Mouse (Mus musculus): ENCODE measurements around the gene Ubl7. TPM values are rescaled to one million over a fixed set of nuclear protein-coding genes. Genes with fewer than 3 reads are reported as not detected.

Gene Ubl7
- total RNA-seq, 1 experiment from 2014 or later: 89.0 TPM

DNA sequence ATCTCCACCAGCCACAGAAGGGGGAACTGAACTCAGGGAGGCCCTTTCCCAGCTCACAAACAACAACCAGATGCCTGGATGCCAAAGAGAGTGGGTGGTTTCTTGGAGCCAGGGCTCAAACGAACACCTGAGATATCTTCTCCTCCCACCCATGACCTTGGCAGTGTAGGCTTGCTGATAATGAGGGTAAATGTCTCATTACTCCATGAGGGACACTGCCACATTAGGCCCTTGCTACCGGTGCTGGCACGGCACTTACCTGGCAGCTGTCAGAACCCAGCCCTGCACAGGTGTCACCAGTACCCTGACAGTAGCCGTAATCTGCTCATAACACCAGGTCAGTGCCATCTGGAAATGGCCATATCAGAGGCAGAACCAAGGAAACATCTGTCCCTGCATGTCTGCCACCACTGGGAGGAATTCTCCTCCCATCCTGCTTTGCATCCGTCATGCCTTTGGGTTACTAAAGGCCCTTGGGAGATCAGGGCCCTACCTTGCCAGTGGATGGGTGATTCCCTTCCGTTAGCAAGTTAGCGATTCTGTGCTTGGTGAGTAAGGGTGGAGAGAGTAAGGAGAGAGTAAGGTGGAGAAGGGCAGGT, 37.7 kb downstream of the Ubl7 start:
- no peak for DNase-seq

DNA sequence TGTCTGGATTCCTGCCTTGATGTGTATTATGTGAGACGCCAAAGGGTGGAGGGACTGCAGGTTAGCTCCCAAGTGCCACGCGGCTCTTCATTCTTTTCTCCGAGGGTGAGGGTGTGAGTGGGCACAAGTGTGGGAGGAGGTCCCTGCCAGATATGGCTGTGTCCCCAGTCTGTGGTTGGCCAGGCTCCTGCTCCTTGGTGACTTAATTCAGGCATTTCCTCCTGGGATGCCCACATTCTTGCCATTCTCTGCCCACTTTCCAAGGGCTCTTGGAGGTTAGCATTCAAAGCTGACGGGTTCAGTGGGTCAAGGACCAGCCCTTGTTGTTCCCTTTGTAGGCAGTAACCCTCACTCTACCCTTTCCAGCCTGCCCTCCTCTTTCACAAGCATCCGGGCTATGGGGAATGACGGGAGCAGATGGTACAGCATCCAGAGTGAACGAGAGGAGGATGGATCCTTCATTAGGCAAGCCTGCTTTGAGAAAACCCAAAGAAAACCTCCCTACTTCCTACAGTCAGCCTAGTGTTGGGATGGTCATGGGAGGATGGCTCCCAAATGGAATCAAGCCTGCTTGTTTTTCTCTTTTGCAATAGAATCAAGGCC, 38.4 kb downstream of the Ubl7 start:
- no peak for DNase-seq

DNA sequence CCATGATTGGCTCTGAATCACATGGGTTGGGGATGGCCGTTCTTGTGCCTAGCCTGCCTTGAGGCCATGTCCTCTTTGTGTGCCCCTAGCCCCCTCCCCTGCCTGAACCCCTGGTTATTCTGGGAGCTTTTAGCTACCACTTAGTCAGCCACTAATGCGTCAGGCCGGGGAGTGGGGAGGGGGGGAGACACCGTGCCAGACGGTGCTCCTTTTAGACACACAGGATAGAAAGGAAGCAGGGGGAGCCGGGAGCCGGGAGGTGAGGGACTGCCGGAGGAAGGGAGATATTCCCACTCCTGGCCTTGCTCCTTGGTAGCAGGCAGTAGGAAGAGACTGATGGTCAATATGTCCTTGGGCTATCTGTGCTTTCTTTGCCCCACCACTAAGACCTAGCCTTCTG, 39.1 kb downstream of the Ubl7 start:
- DNase-seq: no peak

DNA sequence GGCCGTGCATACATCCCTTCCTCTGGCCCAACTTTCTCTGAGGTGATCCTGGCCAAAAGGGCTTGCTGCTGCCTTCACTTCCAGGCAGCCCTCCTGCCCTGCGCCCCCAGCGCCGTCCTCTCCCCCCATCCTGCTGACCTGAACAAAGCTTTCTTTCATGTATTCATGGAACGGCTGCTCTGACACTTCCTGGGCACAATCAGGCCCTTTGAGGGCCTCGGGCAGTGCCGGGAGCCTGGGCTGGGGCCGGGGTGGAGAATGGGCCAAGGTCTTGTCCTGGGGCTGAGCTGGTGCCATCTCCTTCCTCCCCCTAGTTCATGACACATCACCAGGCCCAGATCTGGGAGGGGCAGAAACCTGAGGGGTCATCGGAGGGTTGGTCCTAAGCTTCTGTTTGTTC, 39.7 kb downstream of the Ubl7 start:
- no peak for DNase-seq

DNA sequence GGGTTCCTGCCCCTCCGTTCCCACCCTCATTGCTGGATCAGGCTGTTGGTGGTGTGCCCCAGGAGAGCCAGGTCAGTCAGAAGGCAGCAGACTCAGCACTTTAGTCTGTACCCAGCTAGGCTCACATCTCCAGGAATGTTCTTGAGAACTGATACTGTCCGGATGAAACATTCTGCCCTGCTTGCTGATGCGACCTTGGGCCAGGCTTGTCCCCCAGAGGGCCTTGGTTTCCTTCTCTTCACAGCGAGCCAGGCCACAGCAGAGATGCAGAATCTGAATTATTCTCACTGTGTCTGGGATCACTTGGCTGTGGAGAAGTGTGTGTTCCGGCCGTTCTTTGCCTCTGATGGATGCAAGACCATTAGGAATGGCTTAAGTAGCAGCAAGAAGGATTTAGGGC, 41.2 kb downstream of the Ubl7 start:
- no peak for DNase-seq

DNA sequence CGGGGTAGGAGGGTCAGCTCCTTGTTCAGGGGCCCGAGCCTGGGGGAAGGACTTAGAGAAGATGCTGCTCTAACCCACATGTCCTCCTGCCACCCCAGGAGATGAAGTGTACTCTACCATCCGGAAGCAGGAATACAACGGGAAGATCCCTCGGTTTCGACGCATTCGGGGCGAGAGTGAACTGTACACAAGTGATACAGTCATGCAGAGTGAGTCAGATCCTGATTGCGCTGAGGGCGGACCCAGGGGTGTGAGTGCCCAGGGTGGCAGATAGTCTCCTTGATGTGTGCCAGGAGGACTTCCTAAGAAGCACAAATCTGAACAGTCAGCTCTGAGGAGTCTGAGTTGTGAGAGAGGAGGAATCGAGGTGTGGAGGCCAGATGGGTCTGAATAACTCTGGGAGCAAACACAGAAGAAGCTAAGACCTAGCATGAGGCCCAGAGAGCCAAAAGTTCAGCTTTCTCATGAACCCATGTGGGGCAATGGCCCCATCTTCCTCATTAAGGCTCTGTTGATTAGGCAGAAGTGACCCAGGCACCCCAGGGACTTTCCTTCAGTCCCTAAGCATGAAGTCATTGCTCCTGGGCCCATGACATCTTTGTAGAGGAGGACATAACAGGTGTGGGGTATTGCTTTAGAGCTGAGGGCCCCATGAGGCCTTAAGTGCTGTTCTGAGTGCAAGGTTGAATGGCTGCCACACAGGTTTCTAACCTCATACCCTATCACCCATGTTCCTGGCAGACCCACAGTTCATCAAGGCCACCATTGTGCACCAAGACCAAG, 44.4 kb downstream of the Ubl7 start:
- DNase-seq: peak; percentile 60

DNA sequence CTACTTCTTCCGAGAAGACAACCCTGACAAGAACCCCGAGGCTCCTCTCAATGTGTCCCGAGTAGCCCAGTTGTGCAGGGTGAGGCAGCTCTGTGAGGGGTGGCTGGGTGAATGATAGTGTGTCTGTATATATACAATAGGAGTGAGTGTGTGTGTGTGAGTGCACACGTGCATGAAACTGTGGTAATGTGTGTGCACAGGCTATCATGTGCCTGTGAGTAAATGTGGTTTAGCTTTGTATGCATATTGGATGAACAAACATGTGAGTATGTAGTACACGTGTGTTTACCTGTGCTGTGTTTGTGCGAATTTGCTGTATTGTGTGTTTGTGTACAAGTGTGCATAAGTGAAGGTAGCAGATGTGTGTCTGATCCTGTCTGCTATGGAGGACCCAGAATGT, 45.0 kb downstream of the Ubl7 start:
- no peak for DNase-seq

DNA sequence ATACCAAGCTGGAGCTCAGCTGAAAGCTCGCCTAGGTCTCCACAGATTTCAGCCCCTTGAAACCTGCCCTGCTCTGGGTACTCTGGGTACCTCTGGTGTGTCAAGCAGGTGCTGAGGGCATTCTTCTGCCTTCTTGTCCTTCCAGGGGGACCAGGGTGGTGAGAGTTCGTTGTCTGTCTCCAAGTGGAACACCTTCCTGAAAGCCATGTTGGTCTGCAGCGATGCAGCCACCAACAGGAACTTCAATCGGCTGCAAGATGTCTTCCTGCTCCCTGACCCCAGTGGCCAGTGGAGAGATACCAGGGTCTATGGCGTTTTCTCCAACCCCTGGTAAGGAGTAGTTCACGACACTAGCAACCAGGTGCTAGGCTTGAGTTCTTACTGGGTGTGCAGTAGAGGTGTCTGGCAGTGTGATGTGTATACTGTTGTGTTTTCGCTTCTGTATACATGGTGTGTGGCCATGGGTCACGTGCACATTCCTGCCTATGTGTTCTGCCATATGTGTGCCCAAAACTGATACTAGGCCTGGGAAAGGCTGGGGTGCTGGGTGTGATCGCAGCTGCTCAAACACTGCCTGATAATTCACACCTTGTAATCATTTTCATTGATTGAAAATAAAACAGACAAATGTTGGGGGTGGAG, 45.5 kb downstream of the Ubl7 start:
- DNase-seq: no peak

DNA sequence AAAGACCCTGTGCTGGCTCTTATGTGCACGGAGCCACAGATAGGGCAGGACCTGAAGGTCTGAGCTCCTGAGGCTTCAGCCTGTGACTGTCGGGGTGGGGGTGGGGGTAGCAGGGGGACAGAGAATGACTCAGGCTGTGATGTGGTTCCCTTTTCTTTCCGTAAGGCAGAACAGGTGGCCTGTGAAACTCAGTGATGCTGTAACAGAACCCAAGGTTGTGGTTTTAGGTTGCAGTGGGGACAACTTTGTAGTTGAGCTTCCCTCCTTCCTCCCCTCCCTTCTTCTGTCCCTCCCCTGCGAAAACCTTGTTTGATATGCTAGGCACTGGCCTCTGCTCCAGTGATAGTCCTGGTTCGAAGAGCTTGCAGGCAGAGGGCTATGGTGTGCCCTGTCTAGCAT, 46.1 kb downstream of the Ubl7 start:
- DNase-seq: no peak

DNA sequence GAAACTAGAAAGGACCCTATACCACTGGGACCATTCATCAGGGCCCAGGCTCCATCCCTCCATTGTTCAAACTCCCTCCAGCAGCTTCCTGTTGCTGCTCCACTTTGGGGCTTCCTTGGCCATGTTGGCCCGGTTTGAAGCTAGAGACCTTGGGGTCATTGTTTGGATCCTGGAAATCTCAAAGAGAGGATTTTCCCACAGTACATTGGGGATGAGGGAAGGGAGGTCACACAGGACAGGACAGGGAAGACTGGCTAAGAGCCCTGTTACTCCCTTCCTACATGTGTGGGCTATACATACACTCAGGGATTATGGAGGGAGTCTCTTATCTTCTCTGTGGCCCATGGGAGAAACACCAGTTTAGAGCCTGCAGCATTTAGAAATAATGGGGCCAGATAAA, 47.8 kb downstream of the Ubl7 start:
- no peak for DNase-seq

DNA sequence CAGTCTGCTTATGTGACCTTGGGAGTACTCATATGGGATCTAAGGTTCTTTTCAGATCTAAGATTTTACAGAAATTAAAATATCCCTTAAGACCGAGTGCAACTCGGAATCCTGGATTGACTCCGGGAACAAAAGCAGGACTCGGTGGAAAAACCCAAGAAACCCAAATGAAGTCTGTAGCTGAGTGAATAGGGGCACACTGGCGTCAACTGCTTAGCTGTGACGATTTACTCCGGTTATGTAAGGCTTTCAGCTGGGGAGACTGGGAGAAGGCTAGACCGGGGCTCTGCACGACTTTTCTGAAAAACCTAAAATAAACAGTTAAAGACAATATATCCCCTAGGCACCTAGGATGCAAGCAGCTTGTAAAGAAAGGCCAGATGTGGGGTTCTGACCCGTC, 48.6 kb downstream of the Ubl7 start:
- no peak for DNase-seq

DNA sequence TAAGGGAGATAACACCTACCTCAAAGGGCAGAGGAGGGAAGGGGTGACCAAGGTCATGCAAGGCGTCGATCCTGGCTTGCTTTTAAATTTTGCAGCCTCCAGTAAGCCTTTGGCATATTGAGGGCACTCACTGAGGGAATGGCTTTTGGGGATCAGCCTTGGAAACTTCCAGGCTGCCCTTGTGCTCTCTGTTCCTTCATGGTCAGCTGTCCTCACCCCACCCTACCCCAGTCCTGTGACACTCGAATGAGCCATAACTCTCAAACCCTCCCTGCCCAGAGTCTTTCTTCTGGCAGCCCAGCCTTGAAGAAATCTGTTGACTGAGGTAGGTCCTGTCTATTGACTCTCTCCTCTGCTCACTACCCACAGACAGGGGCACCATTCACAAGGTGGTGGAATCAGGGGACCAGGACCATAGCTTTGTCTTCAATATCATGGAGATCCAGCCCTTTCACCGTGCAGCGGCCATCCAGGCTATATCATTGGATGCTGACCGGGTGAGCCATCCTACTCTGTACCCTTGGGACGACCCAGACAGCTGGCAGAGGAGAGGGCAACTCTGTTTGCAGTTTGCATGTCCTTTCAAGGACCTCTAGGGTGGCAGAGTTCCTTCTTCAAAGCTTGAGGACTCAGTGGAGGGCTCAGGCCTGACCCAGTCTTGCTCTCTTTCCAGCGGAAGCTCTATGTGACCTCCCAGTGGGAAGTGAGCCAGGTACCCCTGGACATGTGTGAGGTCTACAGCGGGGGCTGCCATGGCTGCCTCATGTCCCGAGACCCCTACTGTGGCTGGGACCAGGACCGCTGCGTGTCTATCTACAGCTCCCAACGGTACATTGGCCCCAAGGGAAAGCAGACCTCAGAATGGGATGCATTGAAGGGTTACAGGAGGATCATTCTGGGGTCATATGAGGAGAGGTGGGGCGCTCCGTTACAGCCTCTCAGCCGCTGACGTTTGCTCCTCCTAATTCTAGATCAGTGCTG, 49.4 kb downstream of the Ubl7 start:
- no peak for DNase-seq

DNA sequence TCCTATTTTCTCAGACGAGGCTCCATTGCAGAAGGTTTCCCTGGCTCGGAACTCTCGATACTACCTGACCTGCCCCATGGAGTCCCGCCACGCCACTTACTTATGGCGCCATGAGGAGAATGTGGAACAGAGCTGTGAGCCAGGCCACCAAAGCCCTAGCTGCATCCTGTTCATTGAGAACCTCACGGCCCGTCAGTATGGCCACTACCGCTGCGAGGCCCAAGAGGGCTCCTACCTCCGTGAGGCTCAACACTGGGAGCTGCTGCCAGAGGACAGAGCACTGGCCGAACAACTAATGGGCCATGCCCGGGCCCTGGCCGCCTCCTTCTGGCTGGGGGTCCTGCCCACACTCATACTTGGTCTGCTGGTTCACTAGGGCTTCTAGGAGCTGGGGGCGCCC, 50.4 kb downstream of the Ubl7 start:
- no peak for DNase-seq

DNA sequence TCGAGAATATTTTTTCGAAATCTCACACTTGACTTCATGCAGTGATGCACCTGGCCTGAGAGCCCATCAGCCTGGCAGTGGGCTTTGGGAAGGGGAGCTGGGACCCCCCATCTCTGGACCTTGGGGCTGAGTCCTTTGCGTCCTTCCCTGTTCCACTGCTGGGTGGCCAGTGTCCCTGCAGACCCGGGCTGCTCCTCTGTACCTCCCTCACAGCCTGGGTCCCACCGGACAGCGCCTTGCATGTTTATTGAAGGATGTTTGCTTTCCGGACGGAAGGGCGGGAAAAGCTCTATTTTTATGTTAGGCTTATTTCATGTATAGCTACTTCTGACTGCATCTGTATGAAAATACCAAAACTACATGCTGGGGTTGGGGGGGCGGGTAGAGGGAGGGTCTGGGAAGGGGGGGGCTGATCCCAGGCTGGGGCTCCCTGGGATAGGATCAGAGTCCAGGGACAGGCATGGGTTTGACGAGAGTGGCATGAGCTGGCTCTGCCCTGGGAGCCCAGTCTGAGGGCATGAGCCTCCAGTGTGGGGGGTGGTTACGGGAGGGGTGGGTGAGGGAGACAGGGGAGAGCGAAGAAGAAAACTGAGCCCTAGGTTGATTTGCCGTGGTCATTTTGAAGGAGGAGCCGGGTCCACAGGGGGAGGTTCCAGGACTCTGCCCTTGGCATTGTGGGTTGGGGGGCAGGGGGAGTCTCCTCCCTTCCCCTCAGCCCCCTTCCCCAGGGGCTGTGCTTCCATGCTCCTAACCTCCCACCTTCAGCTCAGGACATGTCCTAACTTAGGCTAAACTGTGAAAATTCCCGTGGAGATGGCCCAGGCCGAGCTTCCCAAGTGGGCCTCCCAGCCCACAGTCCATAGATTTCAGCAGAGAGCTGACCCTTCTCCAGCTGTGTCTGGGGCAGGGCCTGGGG, 51.3 kb downstream of the Ubl7 start:
- DNase-seq: no peak

DNA sequence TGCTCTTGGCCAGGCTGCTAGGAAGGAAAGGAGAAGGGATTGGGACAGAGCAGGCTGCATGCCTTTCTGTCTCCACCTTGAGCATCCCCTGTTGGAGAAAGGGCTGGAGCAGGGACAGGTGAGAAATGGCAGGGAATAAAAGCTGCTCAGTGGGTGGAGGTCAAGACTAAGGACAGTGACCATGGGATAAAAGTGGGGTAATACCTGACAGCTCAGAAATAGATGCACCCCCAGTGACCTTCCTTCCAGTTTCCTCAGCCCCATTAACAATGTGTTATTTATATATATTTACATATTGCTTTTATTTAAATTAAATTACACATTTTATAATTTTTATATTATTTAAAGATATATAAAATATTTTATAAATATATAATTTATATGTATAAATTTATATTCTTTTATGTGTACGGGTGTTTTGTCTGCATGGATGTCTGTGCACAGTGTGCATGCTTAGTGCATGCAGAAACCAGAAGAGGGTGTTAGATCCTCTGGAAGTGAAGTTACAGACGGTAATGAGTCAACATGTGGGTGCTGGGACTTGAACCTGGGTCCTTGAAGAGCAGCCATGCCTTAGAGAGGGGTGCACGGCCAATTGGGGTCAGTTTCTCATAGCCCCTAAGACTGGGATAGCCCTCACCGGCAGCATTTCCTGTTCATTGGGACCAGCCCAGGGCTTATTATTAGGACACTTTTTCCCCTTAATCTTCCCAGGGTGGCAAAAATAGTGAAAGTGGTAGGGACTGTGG, 52.6 kb downstream of the Ubl7 start:
- no peak for DNase-seq

DNA sequence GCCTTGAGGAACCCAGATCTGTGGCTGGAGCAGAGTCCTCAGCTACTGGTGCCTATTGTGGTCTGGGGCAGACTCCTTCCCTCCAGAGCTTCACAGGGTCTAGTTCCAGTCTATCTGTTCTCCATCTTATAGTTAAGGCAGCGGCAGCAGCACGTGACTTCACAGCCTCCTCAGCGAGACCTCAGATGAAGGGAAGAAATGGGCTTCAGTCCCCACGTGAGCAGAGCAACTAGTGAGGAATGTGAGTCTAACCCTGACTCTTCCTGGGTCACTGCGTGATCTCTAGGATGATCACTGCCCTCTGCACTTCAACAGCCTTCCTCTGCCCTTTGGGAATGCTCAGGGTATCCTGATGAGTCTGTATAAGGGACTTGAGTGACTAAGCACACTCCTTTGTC, 53.2 kb downstream of the Ubl7 start:
- DNase-seq: no peak

DNA sequence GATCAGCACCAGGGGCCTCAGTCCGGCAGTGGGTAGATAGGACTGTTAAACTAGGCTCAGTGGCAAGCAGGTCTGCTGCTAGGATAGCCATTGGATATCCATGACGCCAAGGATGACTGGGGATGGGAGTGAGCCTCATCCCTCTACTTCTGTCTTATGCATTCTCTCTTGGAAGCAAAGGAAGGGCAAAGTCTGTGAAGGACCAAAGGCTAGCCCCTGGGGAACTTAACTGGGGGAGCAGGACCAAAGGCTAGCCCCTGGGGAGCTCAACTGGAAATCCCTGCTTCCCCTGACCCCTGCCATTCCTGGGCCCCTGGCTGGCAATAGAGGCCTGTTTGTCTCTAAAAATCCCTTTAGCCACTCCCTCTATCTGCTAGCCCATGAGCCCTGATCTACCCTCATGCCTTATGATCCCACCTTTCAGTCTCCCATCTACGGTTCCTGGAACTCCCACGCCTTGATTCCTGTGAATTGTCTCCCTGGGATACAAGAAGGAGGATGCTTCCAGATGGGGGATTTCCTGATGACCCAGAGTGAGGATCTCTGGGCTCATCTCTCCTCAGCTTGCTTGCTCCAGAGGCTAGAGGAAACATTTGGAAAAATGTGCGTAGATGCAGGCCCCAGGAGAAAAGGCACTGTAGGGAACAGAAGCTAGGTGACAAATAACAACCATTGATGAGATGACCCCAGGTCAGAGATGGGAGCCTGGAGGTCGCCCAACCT, 53.9 kb downstream of the Ubl7 start:
- no peak for DNase-seq

DNA sequence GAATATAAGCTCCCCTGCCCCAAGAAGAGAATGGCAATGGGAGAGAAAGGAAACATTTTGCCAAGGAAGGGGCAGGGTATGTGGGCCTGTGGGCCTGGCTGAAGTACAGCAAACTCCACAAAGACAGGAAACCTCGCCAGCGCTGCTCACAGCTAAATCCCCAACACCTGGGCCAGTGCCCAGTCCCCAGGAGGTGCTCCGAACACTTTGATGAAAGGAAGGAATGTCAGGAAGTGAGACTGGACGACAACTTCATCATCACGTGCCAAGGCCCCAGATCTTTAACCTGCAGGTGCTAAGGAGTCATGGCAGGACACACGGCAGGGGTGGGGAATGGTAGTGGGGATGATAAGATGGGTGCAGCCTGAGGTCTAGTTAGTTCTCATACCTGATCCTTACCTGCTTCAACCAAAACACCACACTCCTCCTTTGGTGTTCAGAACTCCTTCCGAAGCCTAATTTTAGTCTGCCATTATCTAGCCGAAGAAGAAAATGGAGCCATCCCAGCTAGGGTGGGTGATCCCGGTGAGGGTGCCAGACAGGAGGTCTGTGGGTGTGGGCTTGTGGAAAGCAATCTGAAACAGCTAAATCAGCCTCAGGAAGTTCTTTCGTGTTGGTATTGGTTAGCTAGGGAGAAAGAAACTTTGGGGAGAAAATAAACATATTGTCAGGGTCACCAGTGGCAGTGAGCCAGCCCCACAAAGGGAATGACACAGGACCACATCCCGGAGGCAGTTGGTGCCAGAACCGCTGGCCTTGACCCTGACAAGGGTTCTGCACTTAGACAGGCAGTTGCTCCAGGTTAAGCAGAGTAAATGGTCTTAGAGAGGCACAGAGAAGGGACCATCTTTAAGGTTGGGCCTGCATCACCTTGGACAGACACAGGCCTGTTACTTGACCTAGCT, 54.8 kb downstream of the Ubl7 start:
- DNase-seq: peak; percentile 87

Data from adrenal gland, postnatal 25 days (tissue).